Mouse (Mus musculus) G1E (cell line): ENCODE results near the gene Rnf222. TPM values are rescaled to one million over a fixed set of nuclear protein-coding genes. Genes with fewer than 3 reads are reported as not detected.

ENCODE experiments used
- ATAC-seq: 2 replicates; pipeline ENCODE4 v1.8.0; 2016; ENCODE audit warnings: mild to moderate bottlenecking; ENCODE audit not compliant: insufficient number of reproducible peaks, poor library complexity, low FRiP score, severe bottlenecking; ENCODE audit errors: extremely low read depth
- DNase-seq: peaks from one replicate; pipeline ENCODE4 v3.0.0; 2012; ENCODE audit warnings: low spot score
- H3K27me3 ChIP-seq: 2 replicates; pipeline ENCODE4 v1.6.1; 2012; ENCODE audit warnings: mild to moderate bottlenecking, low read length, inconsistent platforms; ENCODE audit not compliant: insufficient read depth
- H3K36me3 ChIP-seq: replicated peaks from 2 replicates; pipeline ENCODE3; 2012; ENCODE audit warnings: mild to moderate bottlenecking, inconsistent platforms
- H3K4me1 ChIP-seq: 2 replicates; pipeline ENCODE4 v1.6.1; 2012; ENCODE audit warnings: low read depth, low read length, inconsistent platforms, mixed read lengths; ENCODE audit not compliant: insufficient read depth
- H3K4me3 ChIP-seq: 2 replicates; pipeline ENCODE4 v1.5.1; 2012; ENCODE audit warnings: low read depth, mild to moderate bottlenecking, inconsistent platforms, low read length, moderate library complexity, mixed read lengths
- H3K9me3 ChIP-seq: replicated peaks from 2 replicates; pipeline ENCODE4 v1.6.1; 2012; ENCODE audit warnings: inconsistent platforms
- CTCF ChIP-seq: IDR thresholded peaks from 2 replicates; pipeline ENCODE4 v1.5.1; 2012; ENCODE audit warnings: low read depth, low read length, inconsistent platforms, mixed read lengths
- GATA1 ChIP-seq: IDR thresholded peaks from 2 replicates; pipeline ENCODE4 v1.6.1; 2012; ENCODE audit warnings: borderline replicate concordance, low read length, inconsistent platforms, mixed read lengths
- GATA2 ChIP-seq: IDR thresholded peaks from 2 replicates; pipeline ENCODE4 v1.6.1; 2012; ENCODE audit warnings: low read depth, low read length, inconsistent platforms, borderline replicate concordance
- POLR2AphosphoS5 ChIP-seq: IDR thresholded peaks from 2 replicates; pipeline ENCODE4 v1.6.1; 2012; ENCODE audit warnings: low read depth, low read length, inconsistent platforms; ENCODE audit not compliant: insufficient replicate concordance
- TAL1 ChIP-seq: conservative IDR thresholded peaks from 2 replicates; pipeline ENCODE4 v1.6.1; 2012; ENCODE audit warnings: low read depth, low read length, inconsistent platforms, mixed read lengths
- polyA plus RNA-seq: library from polyadenylated mRNA; stranded (reverse); fragments of >175 nt; gene quantifications from 2 replicates; pipeline ENCODE4 v1.2.3, GENCODE M21; 2012
- total RNA-seq, 2 experiments: library from RNA; stranded (forward) in 1 of 2; stranded (reverse) in 1 of 2; fragments of 200-1000 nt in 1 of 2; fragments of >200 nt in 1 of 2; fragmentation: Nextera tagmentation in 1 of 2; gene quantifications; 2 replicates each; pipeline ENCODE4 v1.2.3; 2014 to 2017

Gene Rnf222
- total and polyA plus RNA-seq, 3 experiments, result 0.11 TPM; not detected in 2

GRCm38 (mm10) chr11:68864544-68865189, 23.7 kb upstream of the Rnf222 start:
- Histone ChIP-seq H3K27me3 (peaks cover 35% of the 10 kb centered on the region), H3K36me3 (no peaks in the 10 kb centered on the region), H3K4me3 (no peak overlapping the region), H3K9me3 (no peaks in the 10 kb centered on the region), H3K4me1 (peaks cover 15% of the 10 kb centered on the region)
- TF ChIP-seq GATA1 (no peak), TAL1 (no peak), POLR2AphosphoS5 (no peak), CTCF (no peak), GATA2 (no peak)
- peak; percentile 13 for DNase-seq
- ATAC-seq, result no peak

GRCm38 (mm10) chr11:68871277-68871676, 17.1 kb upstream of the Rnf222 start:
- H3K4me3 ChIP-seq, result no peak overlapping the region
- no peaks in the 10 kb centered on the region; the same call in 1 of the 2 replicates for H3K4me1 ChIP-seq
- H3K9me3 ChIP-seq, result no peaks in the 10 kb centered on the region
- DNase-seq (no peak), ATAC-seq (no peak)
- H3K27me3 ChIP-seq, result peaks cover 27% of the 10 kb centered on the region; the same call in 1 of the 2 replicates
- TF ChIP-seq GATA2, result no peak
- no peak for TF ChIP-seq POLR2AphosphoS5
- no peak for TF ChIP-seq TAL1
- TF ChIP-seq GATA1, result no peak
- no peak for TF ChIP-seq CTCF
- H3K36me3 ChIP-seq, result no peaks in the 10 kb centered on the region

- no peaks in the 10 kb centered on the region for H3K9me3 ChIP-seq
- DNase-seq (no peak), ATAC-seq (no peak)
- no peak within 1 kb of the TSS for H3K4me3 ChIP-seq
- H3K27me3 ChIP-seq, result peaks cover 24% of the 10 kb centered on the region; the same call in 1 of the 2 replicates
- H3K4me1 ChIP-seq, result no peaks in the 10 kb centered on the region
- no peaks in the 10 kb centered on the region for H3K36me3 ChIP-seq
- no peak for TF ChIP-seq TAL1
These were observed 16.6 kb upstream of the Rnf222 start, which contains the start of gene Ndel1 for GRCm38 (mm10) chr11:68871748-68872147. TSS of gene Ndel1 (minus strand) at chr11:68871858.

GRCm38 (mm10) chr11:68874841-68875240, 13.5 kb upstream of the Rnf222 start:
- H3K4me3 ChIP-seq, result no peak overlapping the region
- TF ChIP-seq TAL1 (no peak), CTCF (peak; percentile 47)
- H3K4me1 ChIP-seq, result peaks cover 3% of the 10 kb centered on the region
- peak; percentile 21 for DNase-seq
- ATAC-seq, result no peak
- peaks cover 23% of the 10 kb centered on the region; the same call in 1 of the 2 replicates for H3K27me3 ChIP-seq
- no peaks in the 10 kb centered on the region for H3K36me3 ChIP-seq
- no peaks in the 10 kb centered on the region for H3K9me3 ChIP-seq

- DNase-seq (no peak), ATAC-seq (no peak)
- peaks cover 11% of the 10 kb centered on the region for H3K27me3 ChIP-seq
- H3K36me3 ChIP-seq, result no peaks in the 10 kb centered on the region
- no peaks in the 10 kb centered on the region for H3K9me3 ChIP-seq
- no peak overlapping the region for H3K4me3 ChIP-seq
- TF ChIP-seq GATA2 (no peak), GATA1 (no peak)
- H3K4me1 ChIP-seq, result peaks cover 3% of the 10 kb centered on the region
These were observed 9.5 kb upstream of the Rnf222 start for GRCm38 (mm10) chr11:68878811-68879210.

- no peaks in the 10 kb centered on the region for H3K9me3 ChIP-seq
- no peaks in the 10 kb centered on the region for H3K36me3 ChIP-seq
- no peak overlapping the region for H3K4me3 ChIP-seq
- peaks cover 11% of the 10 kb centered on the region for H3K4me1 ChIP-seq
- no peak for TF ChIP-seq GATA1
- TF ChIP-seq CTCF, result no peak
- TF ChIP-seq GATA2, result no peak
- no peak for TF ChIP-seq POLR2AphosphoS5
- TF ChIP-seq TAL1, result no peak
- H3K27me3 ChIP-seq, result peaks cover 8% of the 10 kb centered on the region
- ATAC-seq, result no peak
- no peak for DNase-seq
These were observed 6.2 kb upstream of the Rnf222 start for GRCm38 (mm10) chr11:68882107-68882506.

- no peaks in the 10 kb centered on the region for H3K9me3 ChIP-seq
- peaks cover 14% of the 10 kb centered on the region for H3K27me3 ChIP-seq
- no peak overlapping the region for H3K4me3 ChIP-seq
- TF ChIP-seq GATA2, result no peak
- TF ChIP-seq GATA1, result no peak
- no peak for TF ChIP-seq POLR2AphosphoS5
- no peak for TF ChIP-seq CTCF
- TF ChIP-seq TAL1, result no peak
- DNase-seq, result no peak
- H3K4me1 ChIP-seq, result peaks cover 15% of the 10 kb centered on the region
- H3K36me3 ChIP-seq, result no peaks in the 10 kb centered on the region
- ATAC-seq, result no peak
These were observed 4.5 kb upstream of the Rnf222 start for GRCm38 (mm10) chr11:68883843-68884242.
